ENCODE assay signal across 8 mouse cellular contexts in genomic region chr17:37028683-37029120, GRCm38 (mm10). TPM values are rescaled to one million over a fixed set of nuclear protein-coding genes. Genes with fewer than 3 reads are reported as not detected.
DNase-seq lines count a peak whose midpoint lies in the region; ATAC-seq and TF ChIP-seq lines count a peak whose summit lies in the region.

No protein-coding gene starts in this region.

- H3K4me3 ChIP-seq in erythroblast, embryonic 14.5 days (replicated peaks), result peak overlapping the region; percentile 57
- H3K4me3 ChIP-seq in embryonic facial prominence, embryonic 12.5 days, result peak overlapping the region; percentile 41
- H3K4me3 ChIP-seq in limb, embryonic 14.5 days (replicated peaks; ENCODE audit: low read length), result peak overlapping the region; percentile 45
- H3K4me3 ChIP-seq in midbrain, postnatal 0 days (ENCODE audit: low read depth, low read length), result peak overlapping the region; percentile 33

- WGBS in embryonic facial prominence, embryonic 12.5 days, result under 1% methylated on average over 14 of the region's 14 CpGs
- 0% methylated on average over 14 of the region's 14 CpGs for WGBS in limb, embryonic 14.5 days
- WGBS in midbrain, postnatal 0 days, result under 1% methylated on average over 14 of the region's 14 CpGs

- DNase-seq in heart, adult 9 months (ENCODE audit: low spot score in 2 of 2), result peak; percentile 78 to 83
- DNase-seq in kidney, adult 9 months, result peak; percentile 90
- peak; percentile 98 for DNase-seq in limb, embryonic 14.5 days (ENCODE audit: low spot score)
- peak; percentile 99 for DNase-seq in midbrain, postnatal 0 days (ENCODE audit: low spot score)
- peak; percentile 81 for DNase-seq in splenic B cell, adult 2 months (ENCODE audit: low read depth, low spot score)

- 0 out of 2 replicates have a peak, but pooled peaks have one; percentile 4 for TF ChIP-seq CTCF in midbrain, postnatal 0 days (IDR thresholded peaks at IDR 0.05)

- H3K9me3 ChIP-seq in erythroblast, embryonic 14.5 days (ENCODE audit: control insufficient read depth, low read length), result no peaks in the 10 kb centered on the region
- no peaks in the 10 kb centered on the region for H3K9me3 ChIP-seq in embryonic facial prominence, embryonic 12.5 days
- no peaks in the 10 kb centered on the region for H3K9me3 ChIP-seq in limb, embryonic 14.5 days (ENCODE audit: control insufficient read depth, low read length)
- H3K9me3 ChIP-seq in midbrain, postnatal 0 days (ENCODE audit: low read length), result no peaks in the 10 kb centered on the region

- H3K27ac ChIP-seq in embryonic facial prominence, embryonic 12.5 days, result peak overlapping the region; percentile 98
- H3K27ac ChIP-seq in limb, embryonic 14.5 days (replicated peaks; ENCODE audit: low read depth, low read length), result peak overlapping the region; percentile 96
- H3K27ac ChIP-seq in midbrain, postnatal 0 days (ENCODE audit: low read depth, low read length), result peak overlapping the region; percentile 97

- H3K4me2 ChIP-seq in embryonic facial prominence, embryonic 12.5 days (replicated peaks), result peak overlapping the region; percentile 48
- peak overlapping the region; percentile 54 for H3K4me2 ChIP-seq in limb, embryonic 14.5 days (replicated peaks; ENCODE audit: low read depth, low read length, severe bottlenecking)
- H3K4me2 ChIP-seq in midbrain, postnatal 0 days (ENCODE audit: low read depth, low read length, poor library complexity, severe bottlenecking), result peak overlapping the region; percentile 51

- TF ChIP-seq POLR2A in limb, embryonic 14.5 days (IDR thresholded peaks at IDR 0.05; ENCODE audit: borderline replicate concordance, extremely low read depth, insufficient read depth, insufficient read length), result no peak; the same call in 1 of the 2 replicates

- no peaks in the 10 kb centered on the region for H3K36me3 ChIP-seq in erythroblast, embryonic 14.5 days (ENCODE audit: control insufficient read depth)
- H3K36me3 ChIP-seq in embryonic facial prominence, embryonic 12.5 days, result no peaks in the 10 kb centered on the region
- no peaks in the 10 kb centered on the region for H3K36me3 ChIP-seq in limb, embryonic 14.5 days (ENCODE audit: control insufficient read depth, insufficient read depth, low read length)
- H3K36me3 ChIP-seq in midbrain, postnatal 0 days (ENCODE audit: insufficient read depth, low read length), result no peaks in the 10 kb centered on the region
- H3K36me3 ChIP-seq in splenic B cell, adult 2 months (ENCODE audit: control insufficient read depth, insufficient read depth, low read length, poor library complexity, severe bottlenecking), result no peaks in the 10 kb centered on the region

- ATAC-seq in erythroblast, adult 5-6 weeks (replicated peaks; ENCODE audit: low FRiP score, poor library complexity, severe bottlenecking), result no peak
- ATAC-seq in embryonic facial prominence, embryonic 12.5 days (ENCODE audit: insufficient number of reproducible peaks, insufficient read depth, low FRiP score, low TSS enrichment), result peak; percentile 98
- peak; percentile 99 for ATAC-seq in limb, embryonic 14.5 days (ENCODE audit: low FRiP score, low read depth)
- ATAC-seq in midbrain, postnatal 0 days (ENCODE audit: low FRiP score), result peak; percentile 99

- no peaks in the 10 kb centered on the region for H3K27me3 ChIP-seq in erythroblast, embryonic 14.5 days (ENCODE audit: control insufficient read depth)
- H3K27me3 ChIP-seq in embryonic facial prominence, embryonic 12.5 days, result no peaks in the 10 kb centered on the region
- H3K27me3 ChIP-seq in limb, embryonic 14.5 days (ENCODE audit: control insufficient read depth, insufficient read depth, low read length), result no peaks in the 10 kb centered on the region
- no peaks in the 10 kb centered on the region for H3K27me3 ChIP-seq in midbrain, postnatal 0 days (ENCODE audit: insufficient read depth, low read length)
- no peaks in the 10 kb centered on the region for H3K27me3 ChIP-seq in splenic B cell, adult 2 months (ENCODE audit: control insufficient read depth, insufficient read depth, low read length, poor library complexity, severe bottlenecking)

- H3K4me1 ChIP-seq in erythroblast, embryonic 14.5 days (ENCODE audit: control insufficient read depth), result peaks cover 6% of the 10 kb centered on the region
- no peaks in the 10 kb centered on the region for H3K4me1 ChIP-seq in embryonic facial prominence, embryonic 12.5 days
- 0 out of 2 replicates have a peak, but pooled peaks cover 6% of the 10 kb centered on the region for H3K4me1 ChIP-seq in limb, embryonic 14.5 days (ENCODE audit: control insufficient read depth, insufficient read depth, low read length)
- no peaks in the 10 kb centered on the region for H3K4me1 ChIP-seq in midbrain, postnatal 0 days (ENCODE audit: insufficient read depth, low read length)

- peak overlapping the region; percentile 20; the same call in 1 of the 2 replicates for H3K9ac ChIP-seq in embryonic facial prominence, embryonic 12.5 days
- H3K9ac ChIP-seq in limb, embryonic 14.5 days (ENCODE audit: low read depth, low read length, severe bottlenecking), result peak overlapping the region; percentile 55
- peak overlapping the region; percentile 44 for H3K9ac ChIP-seq in midbrain, postnatal 0 days (replicated peaks; ENCODE audit: low read length, poor library complexity, severe bottlenecking)

RNA-seq across cellular contexts. Expression of gene Mog, which starts 5.5 kb away (rescaled TPM):
- polyA plus RNA-seq in erythroblast, embryonic 14.5 days (2012), result not detected in 2 replicates
- total RNA-seq in erythroblast, adult 5-6 weeks (2015; ENCODE audit: low replicate concordance), result not detected in 2 replicates
- not detected in 2 replicates for total RNA-seq in erythroblast, adult 5-6 weeks (2017; ENCODE audit: low replicate concordance)
- 0.38 and 0.70 TPM in 2 replicates for polyA plus RNA-seq in embryonic facial prominence, embryonic 12.5 days (2016; fragmentation: Nextera tagmentation; extraction: Ambion mirVana)
- polyA plus RNA-seq in limb, embryonic 14.5 days (2012; rRNA removed), result not detected in 2 replicates
- polyA plus RNA-seq in limb, embryonic 14.5 days (2014; fragmentation: Nextera tagmentation; extraction: Ambion mirVana), result 0.35 TPM in 1 of 2 replicates, not detected in the other
- not detected in 2 replicates for total RNA-seq in midbrain, postnatal 0 days (2014; rRNA removed)
- 0.95 and 1.1 TPM in 2 replicates for polyA plus RNA-seq in midbrain, postnatal 0 days (2015; fragmentation: Nextera tagmentation; extraction: Ambion mirVana)

RNA-seq across cellular contexts. Expression of gene Gabbr1, which starts 17.1 kb away (rescaled TPM):
- 0.08 TPM in 1 of 2 replicates, not detected in the other for polyA plus RNA-seq in erythroblast, embryonic 14.5 days (2012)
- 0.42 and 1.2 TPM in 2 replicates for total RNA-seq in erythroblast, adult 5-6 weeks (2015; ENCODE audit: low replicate concordance)
- 0.85 and 1.1 TPM in 2 replicates for total RNA-seq in erythroblast, adult 5-6 weeks (2017; ENCODE audit: low replicate concordance)
- 19.8 and 20.5 TPM in 2 replicates for polyA plus RNA-seq in embryonic facial prominence, embryonic 12.5 days (2016; fragmentation: Nextera tagmentation; extraction: Ambion mirVana)
- 111 and 139 TPM in 2 replicates for polyA plus RNA-seq in limb, embryonic 14.5 days (2012; rRNA removed)
- polyA plus RNA-seq in limb, embryonic 14.5 days (2014; fragmentation: Nextera tagmentation; extraction: Ambion mirVana), result 8.4 and 11.1 TPM in 2 replicates
- total RNA-seq in midbrain, postnatal 0 days (2014; rRNA removed), result 633 and 639 TPM in 2 replicates
- polyA plus RNA-seq in midbrain, postnatal 0 days (2015; fragmentation: Nextera tagmentation; extraction: Ambion mirVana), result 111 and 116 TPM in 2 replicates

RNA-seq across cellular contexts. Expression of gene Zfp57, which starts 27.7 kb away (rescaled TPM):
- not detected in 2 replicates for polyA plus RNA-seq in erythroblast, embryonic 14.5 days (2012)
- total RNA-seq in erythroblast, adult 5-6 weeks (2015; ENCODE audit: low replicate concordance), result not detected in 2 replicates
- not detected in 2 replicates for total RNA-seq in erythroblast, adult 5-6 weeks (2017; ENCODE audit: low replicate concordance)
- 151 and 169 TPM in 2 replicates for polyA plus RNA-seq in embryonic facial prominence, embryonic 12.5 days (2016; fragmentation: Nextera tagmentation; extraction: Ambion mirVana)
- 140 and 149 TPM in 2 replicates for polyA plus RNA-seq in limb, embryonic 14.5 days (2012; rRNA removed)
- polyA plus RNA-seq in limb, embryonic 14.5 days (2014; fragmentation: Nextera tagmentation; extraction: Ambion mirVana), result 85.9 and 86.1 TPM in 2 replicates
- 140 and 182 TPM in 2 replicates for total RNA-seq in midbrain, postnatal 0 days (2014; rRNA removed)
- 166 and 171 TPM in 2 replicates for polyA plus RNA-seq in midbrain, postnatal 0 days (2015; fragmentation: Nextera tagmentation; extraction: Ambion mirVana)

RNA-seq across cellular contexts. Expression of gene H2-M5, which starts 39.4 kb away (rescaled TPM):
- polyA plus RNA-seq in erythroblast, embryonic 14.5 days (2012), result not detected in 2 replicates
- not detected in 2 replicates for total RNA-seq in erythroblast, adult 5-6 weeks (2015; ENCODE audit: low replicate concordance)
- not detected in 2 replicates for total RNA-seq in erythroblast, adult 5-6 weeks (2017; ENCODE audit: low replicate concordance)
- polyA plus RNA-seq in embryonic facial prominence, embryonic 12.5 days (2016; fragmentation: Nextera tagmentation; extraction: Ambion mirVana), result 1.2 and 1.3 TPM in 2 replicates
- 6.3 and 7.4 TPM in 2 replicates for polyA plus RNA-seq in limb, embryonic 14.5 days (2012; rRNA removed)
- polyA plus RNA-seq in limb, embryonic 14.5 days (2014; fragmentation: Nextera tagmentation; extraction: Ambion mirVana), result 0.29 and 0.61 TPM in 2 replicates
- total RNA-seq in midbrain, postnatal 0 days (2014; rRNA removed), result 2.0 and 4.3 TPM in 2 replicates
- 1.3 and 1.6 TPM in 2 replicates for polyA plus RNA-seq in midbrain, postnatal 0 days (2015; fragmentation: Nextera tagmentation; extraction: Ambion mirVana)

RNA-seq across cellular contexts. Expression of gene 2410137M14Rik, which starts 47.7 kb away (rescaled TPM):
- not detected in 2 replicates for polyA plus RNA-seq in erythroblast, embryonic 14.5 days (2012)
- not detected in 2 replicates for total RNA-seq in erythroblast, adult 5-6 weeks (2015; ENCODE audit: low replicate concordance)
- total RNA-seq in erythroblast, adult 5-6 weeks (2017; ENCODE audit: low replicate concordance), result not detected in 2 replicates
- not detected in 2 replicates for polyA plus RNA-seq in embryonic facial prominence, embryonic 12.5 days (2016; fragmentation: Nextera tagmentation; extraction: Ambion mirVana)
- polyA plus RNA-seq in limb, embryonic 14.5 days (2012; rRNA removed), result 0.53 and 0.58 TPM in 2 replicates
- not detected in 2 replicates for polyA plus RNA-seq in limb, embryonic 14.5 days (2014; fragmentation: Nextera tagmentation; extraction: Ambion mirVana)
- not detected in 2 replicates for total RNA-seq in midbrain, postnatal 0 days (2014; rRNA removed)
- polyA plus RNA-seq in midbrain, postnatal 0 days (2015; fragmentation: Nextera tagmentation; extraction: Ambion mirVana), result 0.39 and 0.52 TPM in 2 replicates

Comparison
In these comparisons a context has a peak if more than half of its experiments do, and no peak if none do; other contexts are left out.
1. RNA of gene Zfp57, which starts 27.7 kb away (polyA plus RNA-seq): 166 to 171 TPM in midbrain, postnatal 0 days, 151 to 169 TPM in embryonic facial prominence, embryonic 12.5 days and 85.9 to 149 TPM in limb, embryonic 14.5 days; not detected in erythroblast, embryonic 14.5 days; every median in the first group is over 10 times any median in the second.
2. Peak in every context shown above with its lines, with median percentiles within 50 percentile points of each other: H3K4me3 ChIP-seq, H3K27ac ChIP-seq, H3K4me2 ChIP-seq, H3K9ac ChIP-seq and DNase-seq.